Mouse (Mus musculus) liver, embryonic 14 days (tissue): Measurements from ENCODE around the gene Hemgn. TPM values are rescaled to one million over a fixed set of nuclear protein-coding genes. Genes with fewer than 3 reads are reported as not detected.

ENCODE experiments used
- polyA plus RNA-seq: library from polyadenylated mRNA; depleted of rRNA; stranded (reverse); fragments of >200 nt; gene quantifications from 2 replicates; pipeline ENCODE4 v1.2.3, GENCODE M21; 2012; rRNA removed

The Hemgn gene
- polyA plus RNA-seq = 247 and 292 TPM in 2 replicates

GRCm38 (mm10) chr4:46413406-46413805 lies at the start of gene Hemgn:
Gene Hemgn (minus strand): TSS chr4:46413506.

GRCm38 (mm10) chr4:46450519-46451131 lies 37.3 kb upstream of the Hemgn start, which contains the start of gene Anp32b:
Gene Anp32b (plus strand): TSS chr4:46450902.

GRCm38 (mm10) chr4:46389013-46389611 lies 24.2 kb downstream of the Hemgn start, which contains the start of gene Trmo:
Gene Trmo (minus strand): TSS chr4:46389437.

Other genes starting within 250 kb of the Hemgn start
- 8.7 and 9.4 TPM in 2 replicates for gene Xpa, start 217.2 kb downstream of the Hemgn start, polyA plus RNA-seq
- 0.01 TPM in 2 replicates for gene Foxe1, start 69.9 kb downstream of the Hemgn start, polyA plus RNA-seq
- 12.3 and 17.5 TPM in 2 replicates for gene Trmo, start 24.1 kb downstream of the Hemgn start, polyA plus RNA-seq
- gene Anp32b, start 37.4 kb upstream of the Hemgn start, polyA plus RNA-seq = 181 and 198 TPM in 2 replicates
- 32.6 and 39.0 TPM in 2 replicates for gene Nans, start 75.7 kb upstream of the Hemgn start, polyA plus RNA-seq
- 3.7 and 4.9 TPM in 2 replicates for gene Trim14, start 122.6 kb upstream of the Hemgn start, polyA plus RNA-seq
- 2.2 and 2.6 TPM in 2 replicates for gene Coro2a, start 188.7 kb upstream of the Hemgn start, polyA plus RNA-seq
- 0.43 and 0.50 TPM in 2 replicates for gene Tbc1d2, start 236.7 kb upstream of the Hemgn start, polyA plus RNA-seq